Mouse (Mus musculus) hindbrain, embryonic 12.5 days (tissue): Measurements from ENCODE around the gene Ercc4. TPM values are rescaled to one million over a fixed set of nuclear protein-coding genes. Genes with fewer than 3 reads are reported as not detected.
A peak's percentile ranks its signal among the peaks of the same experiment; 100 is the strongest.

ENCODE experiments used
- ATAC-seq: fragments of 200-750 bp; cut with Nextera tagmentation; 2 replicates; pipeline ENCODE4 v1.8.0; 2017; ENCODE audit warnings: moderate TSS enrichment; ENCODE audit not compliant: low FRiP score
- H3K27ac ChIP-seq: fragments of 300-500 bp; sonication (generic); 2 replicates; pipeline ENCODE4 v1.5.1; 2016; ENCODE audit warnings: mild to moderate bottlenecking
- H3K27me3 ChIP-seq: fragments of 300-500 bp; sonication (generic); 2 replicates; pipeline ENCODE4 v1.6.1; 2016; ENCODE audit warnings: mild to moderate bottlenecking
- H3K36me3 ChIP-seq: fragments of 300-500 bp; sonication (generic); 2 replicates; pipeline ENCODE4 v1.6.1; 2016; ENCODE audit warnings: mild to moderate bottlenecking
- H3K4me1 ChIP-seq: fragments of 300-500 bp; sonication (generic); 2 replicates; pipeline ENCODE4 v1.6.1; 2016
- H3K4me2 ChIP-seq: fragments of 300-500 bp; sonication (generic); replicated peaks from 2 replicates; pipeline ENCODE4 v1.6.1; 2016; ENCODE audit warnings: mild to moderate bottlenecking
- H3K4me3 ChIP-seq: fragments of 300-500 bp; sonication (generic); 2 replicates; pipeline ENCODE4 v1.5.1; 2016; ENCODE audit warnings: mild to moderate bottlenecking
- H3K9ac ChIP-seq: fragments of 300-500 bp; sonication (generic); 2 replicates; pipeline ENCODE4 v1.6.1; 2016; ENCODE audit warnings: mild to moderate bottlenecking, moderate library complexity
- H3K9me3 ChIP-seq: fragments of 300-500 bp; sonication (generic); replicated peaks from 2 replicates; pipeline ENCODE4 v1.6.1; 2016; ENCODE audit warnings: mild to moderate bottlenecking
- WGBS: fragments of 180-500 bp; shearing (Covaris S2); methylation state at CpG from one replicate; pipeline ENCODE4 v1.1.7; 2016; 5-methylcytosine and 5-hydroxymethylcytosine counted together
- polyA plus RNA-seq: library from polyadenylated mRNA; unstranded; fragments of >200 nt; fragmentation: Nextera tagmentation; extraction: Ambion mirVana; gene quantifications from 2 replicates; pipeline ENCODE4 v1.2.1, GENCODE M21; 2016

Gene Ercc4
- polyA plus RNA-seq, 1 experiment from 2014 or later: 17.3 TPM

GRCm38 (mm10) chr16:13153215-13153614 lies 43.7 kb downstream of the Ercc4 start:
- Histone ChIP-seq H3K36me3 (peaks cover 18% of the 10 kb centered on the region), H3K27me3 (no peaks in the 10 kb centered on the region), H3K4me2 (no peak overlapping the region), H3K9me3 (no peaks in the 10 kb centered on the region), H3K9ac (no peak overlapping the region), H3K4me1 (no peaks in the 10 kb centered on the region), H3K27ac (no peak overlapping the region), H3K4me3 (no peak overlapping the region)
- ATAC-seq: no peak
- WGBS: 92% methylated on average over 4 of the region's 4 CpGs

GRCm38 (mm10) chr16:13154352-13154751 lies 44.9 kb downstream of the Ercc4 start:
- H3K27ac ChIP-seq: no peak overlapping the region
- no peaks in the 10 kb centered on the region for H3K9me3 ChIP-seq
- H3K9ac ChIP-seq: no peak overlapping the region
- H3K36me3 ChIP-seq: peaks cover 7% of the 10 kb centered on the region
- peaks cover 3% of the 10 kb centered on the region; the same call in 1 of the 2 replicates for H3K4me1 ChIP-seq
- no peak for ATAC-seq
- no peak overlapping the region for H3K4me2 ChIP-seq
- H3K27me3 ChIP-seq: no peaks in the 10 kb centered on the region
- no peak overlapping the region for H3K4me3 ChIP-seq

- no peak for ATAC-seq
- Histone ChIP-seq H3K27me3 (no peaks in the 10 kb centered on the region), H3K9me3 (no peaks in the 10 kb centered on the region), H3K36me3 (no peaks in the 10 kb centered on the region), H3K27ac (no peak overlapping the region), H3K4me3 (no peak overlapping the region), H3K9ac (no peak overlapping the region), H3K4me1 (peaks cover 6% of the 10 kb centered on the region; the same call in 1 of the 2 replicates), H3K4me2 (no peak overlapping the region)
- 51% methylated on average over 6 of the region's 6 CpGs for WGBS
These were observed 47.8 kb downstream of the Ercc4 start for GRCm38 (mm10) chr16:13157314-13157713.

- no peak overlapping the region for H3K9ac ChIP-seq
- H3K9me3 ChIP-seq: no peaks in the 10 kb centered on the region
- H3K27me3 ChIP-seq: no peaks in the 10 kb centered on the region
- no peak overlapping the region for H3K4me2 ChIP-seq
- no peak overlapping the region for H3K4me3 ChIP-seq
- no peak for ATAC-seq
- no peaks in the 10 kb centered on the region for H3K36me3 ChIP-seq
- peaks cover 6% of the 10 kb centered on the region; the same call in 1 of the 2 replicates for H3K4me1 ChIP-seq
- 62% methylated on average over 3 of the region's 3 CpGs for WGBS
- no peak overlapping the region for H3K27ac ChIP-seq
These were observed 48.7 kb downstream of the Ercc4 start for GRCm38 (mm10) chr16:13158153-13158670.

- H3K4me3 ChIP-seq: no peak overlapping the region
- no peak overlapping the region; the same call in 1 of the 2 replicates for H3K4me2 ChIP-seq
- no peaks in the 10 kb centered on the region for H3K27me3 ChIP-seq
- ATAC-seq: peak; percentile 67; the same call in 1 of the 2 replicates
- H3K9ac ChIP-seq: no peak overlapping the region
- H3K9me3 ChIP-seq: 0 out of 2 replicates have a peak, but pooled peaks cover under 1% of the 10 kb centered on the region
- 46% methylated on average over 13 of the region's 13 CpGs for WGBS
- H3K4me1 ChIP-seq: peaks cover 6% of the 10 kb centered on the region; the same call in 1 of the 2 replicates
- H3K27ac ChIP-seq: no peak overlapping the region
- no peaks in the 10 kb centered on the region for H3K36me3 ChIP-seq
These were observed 49.7 kb downstream of the Ercc4 start for GRCm38 (mm10) chr16:13158906-13159889.

- Histone ChIP-seq H3K4me2 (peak overlapping the region; percentile 56), H3K36me3 (no peaks in the 10 kb centered on the region), H3K27ac (no peak overlapping the region), H3K9me3 (0 out of 2 replicates have a peak, but pooled peaks cover 4% of the 10 kb centered on the region), H3K4me3 (peak overlapping the region; percentile 25), H3K27me3 (no peaks in the 10 kb centered on the region), H3K9ac (peak overlapping the region; percentile 51; the same call in 1 of the 2 replicates), H3K4me1 (peaks cover 6% of the 10 kb centered on the region; the same call in 1 of the 2 replicates)
- WGBS: 6% methylated on average over 29 of the region's 29 CpGs
- peak; percentile 98 for ATAC-seq
These were observed 50.6 kb downstream of the Ercc4 start for GRCm38 (mm10) chr16:13159927-13160644.

- no peak overlapping the region for H3K9ac ChIP-seq
- ATAC-seq: no peak
- WGBS: 85% methylated on average over 5 of the region's 5 CpGs
- no peak overlapping the region for H3K4me3 ChIP-seq
- H3K36me3 ChIP-seq: no peaks in the 10 kb centered on the region
- no peak overlapping the region for H3K27ac ChIP-seq
- peaks cover 6% of the 10 kb centered on the region; the same call in 1 of the 2 replicates for H3K4me1 ChIP-seq
- 0 out of 2 replicates have a peak, but pooled peaks cover 4% of the 10 kb centered on the region for H3K9me3 ChIP-seq
- H3K27me3 ChIP-seq: no peaks in the 10 kb centered on the region
- H3K4me2 ChIP-seq: no peak overlapping the region
These were observed 52.0 kb downstream of the Ercc4 start for GRCm38 (mm10) chr16:13161516-13161915.

- Histone ChIP-seq H3K9me3 (0 out of 2 replicates have a peak, but pooled peaks cover 10% of the 10 kb centered on the region), H3K9ac (no peak overlapping the region), H3K27ac (no peak overlapping the region), H3K4me2 (no peak overlapping the region), H3K4me1 (no peaks in the 10 kb centered on the region), H3K36me3 (no peaks in the 10 kb centered on the region), H3K27me3 (no peaks in the 10 kb centered on the region), H3K4me3 (no peak overlapping the region)
- ATAC-seq: no peak
- WGBS: 79% methylated on average over 3 of the region's 3 CpGs
These were observed 58.2 kb downstream of the Ercc4 start for GRCm38 (mm10) chr16:13167731-13168130.

- Histone ChIP-seq H3K27me3 (no peaks in the 10 kb centered on the region), H3K9ac (no peak overlapping the region), H3K4me1 (no peaks in the 10 kb centered on the region), H3K9me3 (no peaks in the 10 kb centered on the region), H3K36me3 (no peaks in the 10 kb centered on the region), H3K4me2 (no peak overlapping the region), H3K4me3 (no peak overlapping the region), H3K27ac (no peak overlapping the region)
- no peak for ATAC-seq
- WGBS: 86% methylated on average over 5 of the region's 5 CpGs
These were observed 63.7 kb downstream of the Ercc4 start for GRCm38 (mm10) chr16:13173055-13173742.

GRCm38 (mm10) chr16:13182526-13182925 lies 73.0 kb downstream of the Ercc4 start:
- Histone ChIP-seq H3K4me1 (no peaks in the 10 kb centered on the region), H3K9ac (no peak overlapping the region), H3K36me3 (no peaks in the 10 kb centered on the region), H3K9me3 (no peaks in the 10 kb centered on the region), H3K4me3 (no peak overlapping the region), H3K27me3 (no peaks in the 10 kb centered on the region), H3K4me2 (no peak overlapping the region), H3K27ac (no peak overlapping the region)
- no peak for ATAC-seq
- 96% methylated on average over 5 of the region's 5 CpGs for WGBS

GRCm38 (mm10) chr16:13183182-13183742 lies 73.8 kb downstream of the Ercc4 start:
- Histone ChIP-seq H3K4me2 (no peak overlapping the region), H3K9me3 (no peaks in the 10 kb centered on the region), H3K27me3 (no peaks in the 10 kb centered on the region), H3K4me1 (no peaks in the 10 kb centered on the region), H3K36me3 (no peaks in the 10 kb centered on the region), H3K9ac (no peak overlapping the region), H3K27ac (no peak overlapping the region), H3K4me3 (no peak overlapping the region)
- 89% methylated on average over 4 of the region's 4 CpGs for WGBS
- ATAC-seq: no peak
